Mouse (Mus musculus) lung, postnatal 36 days (tissue): ENCODE data around the gene Slc25a10.

Source experiments
- DNase-seq: peaks from one replicate; pipeline ENCODE4 v3.0.0; 2022; ENCODE audit warnings: mixed read lengths

Gene Slc25a10

DNA sequence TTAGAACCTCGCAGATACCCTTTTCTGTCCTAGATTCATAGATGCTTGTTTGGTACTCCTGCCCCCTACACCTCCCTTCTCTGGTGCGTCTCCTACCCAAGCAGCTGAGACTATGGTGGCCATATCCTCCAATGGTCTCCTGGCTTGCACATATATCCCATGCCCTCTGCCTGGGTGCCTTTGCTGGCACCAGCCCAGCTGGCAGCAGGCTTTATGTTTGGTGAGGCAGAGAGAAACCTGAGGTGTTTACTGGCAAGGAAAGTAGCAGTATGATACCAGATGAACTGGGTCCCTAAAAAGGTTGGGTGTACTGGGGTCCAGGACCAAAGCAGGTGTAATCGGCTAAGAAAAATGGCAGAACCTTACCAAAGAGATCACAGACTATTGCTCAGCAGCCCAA lies 54.3 kb downstream of the Slc25a10 start:
- DNase-seq = no peak

DNA sequence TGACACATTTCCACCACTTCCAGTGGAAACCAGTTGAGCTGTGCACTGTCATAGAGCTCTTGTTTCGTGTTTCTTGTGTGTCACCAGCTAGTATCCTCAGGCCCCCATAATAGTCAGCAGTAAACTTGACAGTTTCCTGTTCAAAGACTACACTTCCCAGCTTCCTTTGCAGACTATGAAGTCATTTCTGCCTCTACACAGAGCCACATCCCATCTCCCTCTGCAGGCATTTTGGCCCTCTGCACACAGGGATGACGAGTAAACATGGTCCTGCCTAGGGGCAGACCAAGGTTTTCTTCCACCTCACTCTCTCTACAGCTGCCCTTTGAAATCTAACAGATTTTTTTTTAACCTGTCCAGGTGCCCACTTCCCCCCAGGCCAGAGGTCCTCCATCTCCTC lies 55.8 kb downstream of the Slc25a10 start:
- DNase-seq = peak; percentile 37

- no peak for DNase-seq
Observed at GRCm38 (mm10) chr11:120548214-120548613, 56.6 kb downstream of the Slc25a10 start.

GRCm38 (mm10) chr11:120548786-120549167 lies 57.1 kb downstream of the Slc25a10 start:
- DNase-seq = no peak
